Mouse (Mus musculus): ENCODE data around the gene Nipal3. TPM values are rescaled to one million over a fixed set of nuclear protein-coding genes. Genes with fewer than 3 reads are reported as not detected.

Gene Nipal3
- total and polyA plus RNA-seq, 3 experiments = 3.5 to 10.4 TPM; not detected in 1

DNA sequence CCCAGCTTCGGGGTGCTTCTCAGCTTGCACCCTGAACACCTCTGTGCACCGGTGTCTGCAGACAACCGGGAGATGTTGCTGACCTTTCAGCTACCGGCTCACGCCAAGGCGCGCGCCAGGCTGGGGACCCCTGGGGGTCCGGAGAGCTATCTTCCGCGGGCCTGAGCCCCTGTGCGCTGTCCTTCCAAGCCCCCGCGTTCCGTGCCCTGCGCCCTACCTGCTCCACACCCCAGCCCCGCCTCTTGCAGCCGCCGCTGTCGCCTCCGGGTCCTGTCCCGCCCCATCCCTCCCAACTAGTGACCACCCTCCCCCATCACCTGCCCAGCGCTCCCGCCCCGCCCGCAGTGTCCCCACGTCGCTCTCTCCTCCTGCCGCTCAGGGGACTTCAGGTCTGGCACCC, 96.8 kb downstream of the Nipal3 start, which contains the start of gene Ncmap:
Gene Ncmap (minus strand): TSS at position 237 of the 400 bp plus-strand sequence.
- no peak for DNase-seq (ENCODE audit: low read depth, low spot score)
- Histone ChIP-seq H3K4me1 (ENCODE audit: control insufficient read depth in 1 of 2, insufficient read depth in 2 of 2, low read length in 2 of 2) (peaks cover 0 to under 1% of the 10 kb centered on the region in 2 experiments; a peak in 1 of 4 replicates), H3K79me2 (ENCODE audit: control insufficient read depth, insufficient read depth, low read length, poor library complexity) (no peaks in the 10 kb centered on the region), H3K9me3 (replicated peaks; ENCODE audit: insufficient read depth, low read length) (no peaks in the 10 kb centered on the region), H3K27ac (ENCODE audit: control insufficient read depth, low read depth, low read length) (no peak within 1 kb of the TSS), H3K9ac (ENCODE audit: control insufficient read depth, low read depth, low read length, poor library complexity, severe bottlenecking) (no peak within 1 kb of the TSS), H3K4me3 (ENCODE audit: control insufficient read depth in 1 of 2, insufficient read depth in 1 of 2, low read depth in 2 of 2, low read length in 2 of 2) (no peak within 1 kb of the TSS), H3K36me3 (ENCODE audit: control insufficient read depth in 1 of 2, insufficient read depth in 2 of 2, low read length in 2 of 2) (no peaks in the 10 kb centered on the region; a peak in 1 of 4 replicates), H3K27me3 (ENCODE audit: control insufficient read depth in 1 of 2, insufficient read depth in 2 of 2, low read length in 2 of 2) (no peaks in the 10 kb centered on the region)
- TF ChIP-seq MXI1 (IDR thresholded peaks at IDR 0.05; ENCODE audit: low read depth, low read length) (no peak), MYB (IDR thresholded peaks at IDR 0.05; ENCODE audit: low read depth, low read length) (no peak), MAFK (IDR thresholded peaks at IDR 0.05; ENCODE audit: borderline replicate concordance, low read depth, low read length) (no peak), MYC (IDR thresholded peaks at IDR 0.05; ENCODE audit: low read depth, low read length) (no peak), CTCF (IDR thresholded peaks at IDR 0.05 in 2 of 3, conservative IDR thresholded peaks at IDR 0.05 in 1 of 3; ENCODE audit: control insufficient read depth in 1 of 3, insufficient read depth in 1 of 3, low read depth in 2 of 3, low read length in 3 of 3, poor library complexity in 1 of 3, severe bottlenecking in 1 of 3) (no peak), E2F4 (IDR thresholded peaks at IDR 0.05; ENCODE audit: borderline replicate concordance, low read depth, low read length) (no peak), TBP (IDR thresholded peaks at IDR 0.05; ENCODE audit: low read depth, low read length) (no peak)

DNA sequence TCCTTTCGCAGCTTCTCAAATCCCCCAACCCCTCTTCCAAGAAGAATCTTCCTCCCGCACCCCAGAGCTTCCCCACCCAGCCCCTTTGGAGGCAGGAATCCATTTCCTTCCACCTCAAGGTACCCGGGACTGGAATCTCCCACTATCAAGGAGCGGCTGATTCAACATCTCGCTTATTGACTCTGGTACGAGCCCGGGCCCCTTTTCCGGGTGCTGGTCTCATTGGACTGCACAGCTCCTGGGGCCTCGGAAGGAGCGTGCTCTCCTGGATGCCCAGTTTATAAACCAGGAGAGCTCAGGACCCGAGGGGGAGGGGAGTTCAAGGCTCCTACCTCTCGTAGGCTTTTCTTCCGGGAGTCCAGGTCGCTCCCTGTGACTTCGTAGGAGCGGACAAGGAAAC, 97.3 kb downstream of the Nipal3 start:
- Histone ChIP-seq H3K9me3 (replicated peaks; ENCODE audit: insufficient read depth, low read length) (no peaks in the 10 kb centered on the region), H3K36me3 (ENCODE audit: control insufficient read depth in 1 of 2, insufficient read depth in 2 of 2, low read length in 2 of 2) (no peaks in the 10 kb centered on the region), H3K79me2 (ENCODE audit: control insufficient read depth, insufficient read depth, low read length, poor library complexity) (no peaks in the 10 kb centered on the region), H3K9ac (ENCODE audit: control insufficient read depth, low read depth, low read length, poor library complexity, severe bottlenecking) (no peak overlapping the region), H3K4me1 (ENCODE audit: control insufficient read depth in 1 of 2, insufficient read depth in 2 of 2, low read length in 2 of 2) (no peaks in the 10 kb centered on the region), H3K27me3 (ENCODE audit: control insufficient read depth in 1 of 2, insufficient read depth in 2 of 2, low read length in 2 of 2) (no peaks in the 10 kb centered on the region), H3K27ac (ENCODE audit: control insufficient read depth, low read depth, low read length) (no peak overlapping the region), H3K4me3 (ENCODE audit: control insufficient read depth in 1 of 2, insufficient read depth in 1 of 2, low read depth in 2 of 2, low read length in 2 of 2) (no peak overlapping the region)
- no peak for TF ChIP-seq E2F4 (IDR thresholded peaks at IDR 0.05; ENCODE audit: borderline replicate concordance, low read depth, low read length)
- no peak for TF ChIP-seq EP300 (IDR thresholded peaks at IDR 0.05; ENCODE audit: low read depth in 1 of 2, low read length in 2 of 2)
- TF ChIP-seq POLR2AphosphoS2 (IDR thresholded peaks at IDR 0.05; ENCODE audit: low read length) = no peak
- TF ChIP-seq MAFK (IDR thresholded peaks at IDR 0.05; ENCODE audit: borderline replicate concordance, low read depth, low read length) = no peak
- no peak for TF ChIP-seq SMC3 (IDR thresholded peaks at IDR 0.05; ENCODE audit: low read depth, low read length)
- no peak for TF ChIP-seq BHLHE40 (IDR thresholded peaks at IDR 0.05; ENCODE audit: borderline replicate concordance, low read depth, low read length)
- no peak for TF ChIP-seq CHD1 (IDR thresholded peaks at IDR 0.05; ENCODE audit: low read depth, low read length)
- no peak for TF ChIP-seq ZC3H11A (IDR thresholded peaks at IDR 0.05; ENCODE audit: low read depth, low read length)
- no peak for TF ChIP-seq GATA1 (IDR thresholded peaks at IDR 0.05; ENCODE audit: low read depth, low read length)
- TF ChIP-seq HCFC1 (IDR thresholded peaks at IDR 0.05; ENCODE audit: low read depth, low read length) = no peak
- TF ChIP-seq GABPA (IDR thresholded peaks at IDR 0.05; ENCODE audit: low read depth, low read length) = no peak
- no peak for TF ChIP-seq ETS1 (IDR thresholded peaks at IDR 0.05; ENCODE audit: low read depth, low read length)
- TF ChIP-seq MAZ (IDR thresholded peaks at IDR 0.05; ENCODE audit: low read depth, low read length) = no peak
- TF ChIP-seq TCF12 (IDR thresholded peaks at IDR 0.05; ENCODE audit: low read depth, low read length) = no peak
- TF ChIP-seq ZNF384 (IDR thresholded peaks at IDR 0.05; ENCODE audit: low read depth, low read length) = no peak
- no peak for TF ChIP-seq ELF1 (IDR thresholded peaks at IDR 0.05; ENCODE audit: low read depth, low read length)
- no peak for TF ChIP-seq MYC (IDR thresholded peaks at IDR 0.05; ENCODE audit: low read depth, low read length)
- no peak for TF ChIP-seq KAT2A (conservative IDR thresholded peaks at IDR 0.05; ENCODE audit: low read depth, low read length)
- TF ChIP-seq NRF1 (IDR thresholded peaks at IDR 0.05; ENCODE audit: insufficient read depth, low read depth, low read length, poor library complexity, severe bottlenecking) = no peak
- no peak for DNase-seq (ENCODE audit: low read depth, low spot score)
